Comparison of ENCODE assay signal across 28 mouse cellular contexts in the genomic region with DNA sequence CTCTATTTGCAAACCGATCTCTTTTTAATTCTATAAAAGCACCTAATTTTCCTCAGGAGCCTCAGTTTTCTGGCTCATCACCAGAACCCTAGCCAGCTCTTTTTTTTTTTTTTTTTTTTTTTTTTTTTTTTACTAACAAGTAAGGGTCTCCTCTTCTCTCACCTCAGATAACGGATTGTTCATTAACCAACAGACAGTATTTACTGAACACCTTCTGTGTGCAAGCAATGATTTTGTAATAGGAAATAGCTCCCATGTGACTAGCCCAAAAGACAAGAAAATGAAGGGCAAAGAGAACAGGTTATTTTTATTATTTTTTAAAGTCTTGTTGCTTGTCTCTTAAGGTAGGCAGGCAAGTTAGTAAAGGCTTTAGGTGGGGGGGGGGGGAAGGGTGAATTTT.
"Had no signal": no experiment of that assay in that cellular context is flagged by ENCODE, and none has a peak within 500 bp of the region (broad histone marks: within the 10 kb centered on the region; RNA-seq: fewer than 3 reads in every experiment).

No protein-coding gene starts in this region.

- H3K4me1 ChIP-seq: heart, embryonic 10.5 days; heart, embryonic 12.5 days; intestine, embryonic 15.5 days; kidney, embryonic 15.5 days; limb, embryonic 13.5 days; liver, embryonic 13.5 days; liver, embryonic 15.5 days had no signal

- H3K9ac ChIP-seq: heart, embryonic 12.5 days; hindbrain, embryonic 12.5 days; hindbrain, embryonic 14.5 days; intestine, embryonic 15.5 days; kidney, embryonic 15.5 days; limb, embryonic 13.5 days; limb, embryonic 15.5 days; liver, embryonic 13.5 days; liver, embryonic 15.5 days had no signal

- ATAC-seq: hindbrain, embryonic 16.5 days; inflammation-experienced regulatory T-cells, adult 6 months; intestine, embryonic 15.5 days had no signal

- H3K9me3 ChIP-seq: heart, embryonic 10.5 days; heart, embryonic 12.5 days; hindbrain, embryonic 10.5 days; hindbrain, embryonic 12.5 days; intestine, embryonic 15.5 days; kidney, embryonic 15.5 days; limb, embryonic 13.5 days; limb, embryonic 15.5 days; liver, embryonic 13.5 days; liver, embryonic 15.5 days had no signal

- H3K4me3 ChIP-seq: gastrocnemius, adult 2 months; heart, embryonic 10.5 days; heart, embryonic 12.5 days; hindbrain, embryonic 10.5 days; hindbrain, embryonic 12.5 days; intestine, embryonic 15.5 days; kidney, embryonic 15.5 days; limb, embryonic 13.5 days; limb, embryonic 15.5 days; liver, embryonic 13.5 days; liver, embryonic 15.5 days had no signal

- H3K27ac ChIP-seq: gastrocnemius, adult 2 months; heart, embryonic 10.5 days; hindbrain, embryonic 10.5 days; hindbrain, embryonic 12.5 days; hindbrain, embryonic 14.5 days; intestine, embryonic 15.5 days; kidney, embryonic 15.5 days; kidney, postnatal 0 days; limb, embryonic 13.5 days; limb, embryonic 15.5 days; liver, embryonic 13.5 days; liver, embryonic 15.5 days had no signal

- DNase-seq: gastrocnemius, adult 2 months; gastrocnemius, postnatal 10 days; gastrocnemius, postnatal 25 days; heart, adult 18-20 months; heart, postnatal 10 days; heart, postnatal 4 days; kidney, adult 11 months; kidney, adult 2 months; kidney, adult 9 months; kidney, postnatal 14 days; kidney, postnatal 36 days; layer of hippocampus, postnatal 36 days; left cerebral cortex, postnatal 4 days; liver, embryonic 13.5 days; lung, adult 18-20 months had no signal

- H3K4me2 ChIP-seq: heart, embryonic 12.5 days; hindbrain, embryonic 12.5 days; hindbrain, embryonic 14.5 days; intestine, embryonic 15.5 days; kidney, embryonic 15.5 days; limb, embryonic 13.5 days; limb, embryonic 15.5 days; liver, embryonic 13.5 days; liver, embryonic 15.5 days had no signal

- H3K36me3 ChIP-seq: heart, embryonic 10.5 days; heart, embryonic 12.5 days; intestine, embryonic 15.5 days; kidney, embryonic 15.5 days; limb, embryonic 13.5 days; limb, embryonic 15.5 days; liver, embryonic 13.5 days; liver, embryonic 15.5 days had no signal

- H3K27me3 ChIP-seq: hindbrain, embryonic 12.5 days; intestine, embryonic 15.5 days; kidney, embryonic 15.5 days; limb, embryonic 13.5 days; limb, embryonic 15.5 days; liver, embryonic 13.5 days; liver, embryonic 15.5 days had no signal
